Mouse (Mus musculus) olfactory bulb, adult 2 months (tissue): ENCODE measurements at regions not wholly inside any gene's neighbourhood (a gene's known extent, or its start where the extent isn't known, plus 50 kb on each side); places are given as distances from the start of the nearest gene placed in this dataset.

Experiments used
- CTCF ChIP-seq: fragments of 200-500 bp; IDR thresholded peaks from 2 replicates; pipeline ENCODE4 v1.5.1; 2012; ENCODE audit warnings: low read depth, mild to moderate bottlenecking, low read length, moderate library complexity; ENCODE audit not compliant: insufficient read depth
- POLR2A ChIP-seq: fragments of 200-500 bp; IDR thresholded peaks from 2 replicates; pipeline ENCODE4 v1.6.1; 2012; ENCODE audit warnings: mild to moderate bottlenecking, low read depth, low read length, moderate library complexity; ENCODE audit not compliant: insufficient read depth

DNA sequence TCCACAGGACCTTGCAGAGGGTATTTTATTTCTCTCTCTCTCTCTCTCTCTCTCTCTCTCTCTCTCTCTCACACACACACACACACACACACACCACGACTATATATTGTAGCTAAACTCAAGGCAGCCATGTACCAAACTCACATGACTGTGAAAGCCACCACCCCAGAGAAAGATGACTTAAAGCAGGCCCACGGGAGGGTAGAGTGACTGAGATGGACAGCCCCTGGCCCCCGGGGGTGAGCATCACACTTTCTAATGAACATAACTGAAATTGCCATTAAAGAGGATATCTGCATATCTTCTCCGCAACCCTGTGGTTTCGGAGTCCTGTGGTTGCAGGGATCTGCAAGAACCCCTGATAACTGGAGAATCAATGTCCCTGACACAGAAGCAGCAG lies 197.1 kb upstream of the Spdye4c start:
- TF ChIP-seq POLR2A (no peak), CTCF (no peak)
